Mouse (Mus musculus): Measurements from ENCODE around the gene Lmtk3.

Gene Lmtk3

GRCm38 (mm10) chr7:45809276-45810075 lies 25.9 kb downstream of the Lmtk3 start:
- DNase-seq (ENCODE audit: low spot score), result no peak

GRCm38 (mm10) chr7:45812921-45813320 lies 29.4 kb downstream of the Lmtk3 start:
- DNase-seq (ENCODE audit: low spot score), result no peak

GRCm38 (mm10) chr7:45813787-45814779 lies 30.5 kb downstream of the Lmtk3 start, which contains the start of gene Cyth2:
Cyth2 (minus strand) TSS chr7:45814581.
- DNase-seq (ENCODE audit: low spot score), result peak; percentile 95

GRCm38 (mm10) chr7:45814841-45815240 lies 31.3 kb downstream of the Lmtk3 start:
- DNase-seq (ENCODE audit: low spot score), result no peak

- DNase-seq (ENCODE audit: low spot score), result no peak
Observed at GRCm38 (mm10) chr7:45815323-45815983, 31.9 kb downstream of the Lmtk3 start.

GRCm38 (mm10) chr7:45815984-45816351 lies 32.4 kb downstream of the Lmtk3 start:
- DNase-seq (ENCODE audit: low spot score), result no peak

GRCm38 (mm10) chr7:45819843-45820242 lies 36.3 kb downstream of the Lmtk3 start:
- DNase-seq (ENCODE audit: low spot score), result no peak

GRCm38 (mm10) chr7:45820913-45821312 lies 37.4 kb downstream of the Lmtk3 start:
- no peak for DNase-seq (ENCODE audit: low spot score)

GRCm38 (mm10) chr7:45824598-45824997 lies 41.1 kb downstream of the Lmtk3 start, which contains the start of gene Kcnj14:
Kcnj14 (minus strand) TSS chr7:45824782.
- no peak for DNase-seq (ENCODE audit: low spot score)

- DNase-seq (ENCODE audit: low spot score), result no peak
Observed at GRCm38 (mm10) chr7:45826631-45827030, 43.1 kb downstream of the Lmtk3 start.

- no peak for DNase-seq (ENCODE audit: low spot score)
Observed at GRCm38 (mm10) chr7:45830427-45831127, 47.0 kb downstream of the Lmtk3 start, which contains the start of gene Grwd1. Grwd1 (minus strand) TSS chr7:45830944.

GRCm38 (mm10) chr7:45831128-45831525 lies 47.6 kb downstream of the Lmtk3 start:
- no peak for DNase-seq (ENCODE audit: low spot score)

GRCm38 (mm10) chr7:45832428-45832827 lies 48.9 kb downstream of the Lmtk3 start:
- no peak for DNase-seq (ENCODE audit: low spot score)

- DNase-seq (ENCODE audit: low spot score), result no peak
Observed at GRCm38 (mm10) chr7:45833148-45833790, 49.7 kb downstream of the Lmtk3 start.

- DNase-seq (ENCODE audit: low spot score), result no peak
Observed at GRCm38 (mm10) chr7:45833924-45834323, 50.4 kb downstream of the Lmtk3 start.

GRCm38 (mm10) chr7:45842950-45843744 lies 59.6 kb downstream of the Lmtk3 start:
- no peak for DNase-seq (ENCODE audit: low spot score)

- DNase-seq (ENCODE audit: low spot score), result no peak
Observed at GRCm38 (mm10) chr7:45848447-45849027, 65.0 kb downstream of the Lmtk3 start.

- no peak for DNase-seq (ENCODE audit: low spot score)
Observed at GRCm38 (mm10) chr7:45850661-45851060, 67.1 kb downstream of the Lmtk3 start.

- no peak for DNase-seq (ENCODE audit: low spot score)
Observed at GRCm38 (mm10) chr7:45853089-45853488, 69.6 kb downstream of the Lmtk3 start.
